Mouse (Mus musculus) gastrocnemius, postnatal 4 days (tissue): ENCODE measurements around the gene Cdyl2. TPM values are rescaled to one million over a fixed set of nuclear protein-coding genes. Genes with fewer than 3 reads are reported as not detected.

Experiments used
- DNase-seq, 2 experiments: peaks; one replicate each; pipeline ENCODE4 v3.0.0; 2021 to 2022; ENCODE audit warnings: low spot score in 2 of 2, mixed read lengths in 2 of 2
- total RNA-seq, 2 experiments: library from RNA; stranded (reverse); gene quantifications; 2 replicates each; pipeline ENCODE4 v1.2.3; 2021

The Cdyl2 gene
- total RNA-seq, 2 experiments from 2014 or later: 10.9 to 12.1 TPM

GRCm38 (mm10) chr8:116673052-116673451 is 59.7 kb downstream of the Cdyl2 start:
- DNase-seq: no peak

GRCm38 (mm10) chr8:116671543-116671942 is 61.2 kb downstream of the Cdyl2 start:
- no peak for DNase-seq

GRCm38 (mm10) chr8:116670604-116671003 is 62.2 kb downstream of the Cdyl2 start:
- DNase-seq: no peak

- no peak for DNase-seq
Measured at GRCm38 (mm10) chr8:116668977-116669376, 63.8 kb downstream of the Cdyl2 start.

- DNase-seq: no peak
Measured at GRCm38 (mm10) chr8:116666781-116667325, 65.9 kb downstream of the Cdyl2 start.

GRCm38 (mm10) chr8:116661521-116661920 is 71.3 kb downstream of the Cdyl2 start:
- DNase-seq: no peak

- no peak for DNase-seq
Measured at GRCm38 (mm10) chr8:116656811-116657210, 76.0 kb downstream of the Cdyl2 start.

- no peak for DNase-seq
Measured at GRCm38 (mm10) chr8:116654881-116655280, 77.9 kb downstream of the Cdyl2 start.

GRCm38 (mm10) chr8:116652949-116653348 is 79.8 kb downstream of the Cdyl2 start:
- DNase-seq: no peak

- DNase-seq: no peak
Measured at GRCm38 (mm10) chr8:116649975-116650725, 82.6 kb downstream of the Cdyl2 start.

GRCm38 (mm10) chr8:116645376-116645775 is 87.4 kb downstream of the Cdyl2 start:
- no peak for DNase-seq

- no peak for DNase-seq
Measured at GRCm38 (mm10) chr8:116640925-116641324, 91.9 kb downstream of the Cdyl2 start.

GRCm38 (mm10) chr8:116637998-116638397 is 94.8 kb downstream of the Cdyl2 start:
- DNase-seq: no peak

GRCm38 (mm10) chr8:116637193-116637592 is 95.6 kb downstream of the Cdyl2 start:
- no peak for DNase-seq

GRCm38 (mm10) chr8:116636396-116636795 is 96.4 kb downstream of the Cdyl2 start:
- no peak for DNase-seq

- DNase-seq: no peak
Measured at GRCm38 (mm10) chr8:116635972-116636371, 96.8 kb downstream of the Cdyl2 start.

- DNase-seq: no peak
Measured at GRCm38 (mm10) chr8:116635261-116635660, 97.5 kb downstream of the Cdyl2 start.

- no peak for DNase-seq
Measured at GRCm38 (mm10) chr8:116634436-116634835, 98.4 kb downstream of the Cdyl2 start.

GRCm38 (mm10) chr8:116633470-116634150 is 99.2 kb downstream of the Cdyl2 start:
- DNase-seq: no peak

GRCm38 (mm10) chr8:116630066-116630465 is 102.7 kb downstream of the Cdyl2 start:
- DNase-seq: no peak

- no peak for DNase-seq
Measured at GRCm38 (mm10) chr8:116628975-116629374, 103.8 kb downstream of the Cdyl2 start.

- DNase-seq: no peak
Measured at GRCm38 (mm10) chr8:116627854-116628479, 104.8 kb downstream of the Cdyl2 start.
